Mouse (Mus musculus): ENCODE results near the gene Dapk2.

DNA sequence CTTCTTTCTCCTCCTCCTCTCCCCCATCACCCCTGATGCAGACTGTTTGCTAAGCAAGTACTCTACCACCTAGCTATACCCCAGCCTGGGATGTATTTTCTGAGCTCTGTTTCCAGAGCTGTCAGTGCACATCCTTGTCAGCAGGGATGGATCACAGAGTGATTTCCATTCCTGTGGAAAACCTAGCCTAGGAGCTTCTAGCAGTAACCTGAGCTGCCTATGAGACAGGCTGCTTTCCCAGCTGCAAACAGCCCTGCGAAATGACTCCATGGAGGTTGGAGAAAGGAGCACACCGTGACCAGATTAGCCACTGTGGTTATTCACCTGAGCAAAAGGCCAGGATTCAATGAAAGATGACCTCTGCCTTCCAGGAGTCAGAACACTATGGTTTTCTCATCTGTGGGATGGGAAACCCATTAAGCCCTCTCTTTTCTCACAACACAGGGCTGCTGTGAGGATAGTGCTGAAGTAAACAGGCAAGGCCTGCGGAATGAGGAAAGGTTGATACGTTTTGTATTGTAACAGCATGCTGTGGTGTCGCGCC, 137.6 kb downstream of the Dapk2 start:
- no peak for TF ChIP-seq CTCF (IDR thresholded peaks at IDR 0.05; ENCODE audit: borderline replicate concordance, insufficient read depth, low read length)
- no peak for TF ChIP-seq POLR2A (IDR thresholded peaks at IDR 0.05; ENCODE audit: low read depth, low read length)
